Mouse (Mus musculus): Measurements from ENCODE around the gene Klk10.

- TF ChIP-seq CTCF (IDR thresholded peaks at IDR 0.05) (no peak), EP300 (IDR thresholded peaks at IDR 0.05) (no peak)
These were observed 46.9 kb downstream of the Klk10 start for GRCm38 (mm10) chr7:43827706-43828105.
